Mouse (Mus musculus): Measurements from ENCODE around the gene Tmem110.

Gene Tmem110

GRCm38 (mm10) chr14:30862368-30862767 lies 37.0 kb downstream of the Tmem110 start:
- DNase-seq (ENCODE audit: low spot score in 2 of 2) = no peak

GRCm38 (mm10) chr14:30865311-30865710 lies 39.9 kb downstream of the Tmem110 start:
- DNase-seq (ENCODE audit: low spot score in 2 of 2) = no peak

- peak; percentile 47 to 77 for DNase-seq (ENCODE audit: low spot score in 2 of 2)
These were observed 41.7 kb downstream of the Tmem110 start for GRCm38 (mm10) chr14:30867042-30867441.

- no peak for DNase-seq (ENCODE audit: low spot score in 2 of 2)
These were observed 43.4 kb downstream of the Tmem110 start for GRCm38 (mm10) chr14:30868826-30869225.

GRCm38 (mm10) chr14:30869391-30869801 lies 44.0 kb downstream of the Tmem110 start:
- DNase-seq (ENCODE audit: low spot score in 2 of 2) = peak in 1 of 2 experiments; percentile 52

- no peak for DNase-seq (ENCODE audit: low spot score in 2 of 2)
These were observed 45.1 kb downstream of the Tmem110 start for GRCm38 (mm10) chr14:30870206-30871147.

GRCm38 (mm10) chr14:30874095-30874700 lies 48.8 kb downstream of the Tmem110 start:
- no peak for DNase-seq (ENCODE audit: low spot score in 2 of 2)

- no peak for DNase-seq (ENCODE audit: low spot score in 2 of 2)
These were observed 49.9 kb downstream of the Tmem110 start for GRCm38 (mm10) chr14:30875130-30875865.

- no peak for DNase-seq (ENCODE audit: low spot score in 2 of 2)
These were observed 50.6 kb downstream of the Tmem110 start for GRCm38 (mm10) chr14:30875955-30876354.

- no peak for DNase-seq (ENCODE audit: low spot score in 2 of 2)
These were observed 51.1 kb downstream of the Tmem110 start for GRCm38 (mm10) chr14:30876451-30876850.

- DNase-seq (ENCODE audit: low spot score in 2 of 2) = no peak
These were observed 52.4 kb downstream of the Tmem110 start for GRCm38 (mm10) chr14:30877827-30878226.

GRCm38 (mm10) chr14:30878958-30879571 lies 53.7 kb downstream of the Tmem110 start, which contains the start of gene Mustn1:
Gene Mustn1, plus strand, starts transcription at chr14:30879200.
- DNase-seq (ENCODE audit: low spot score in 2 of 2) = peak in 1 of 2 experiments; percentile 31

GRCm38 (mm10) chr14:30879794-30880193 lies 54.4 kb downstream of the Tmem110 start:
- no peak for DNase-seq (ENCODE audit: low spot score in 2 of 2)

- no peak for DNase-seq (ENCODE audit: low spot score in 2 of 2)
These were observed 54.9 kb downstream of the Tmem110 start for GRCm38 (mm10) chr14:30880251-30880650.

- DNase-seq (ENCODE audit: low spot score in 2 of 2) = peak in 1 of 2 experiments; percentile 53
These were observed 55.7 kb downstream of the Tmem110 start for GRCm38 (mm10) chr14:30880811-30881717.

- DNase-seq (ENCODE audit: low spot score in 2 of 2) = no peak
These were observed 56.3 kb downstream of the Tmem110 start for GRCm38 (mm10) chr14:30881718-30882108.

GRCm38 (mm10) chr14:30885298-30885697 lies 59.9 kb downstream of the Tmem110 start:
- DNase-seq (ENCODE audit: low spot score in 2 of 2) = no peak

- no peak for DNase-seq (ENCODE audit: low spot score in 2 of 2)
These were observed 60.8 kb downstream of the Tmem110 start, which contains the start of gene Itih4 for GRCm38 (mm10) chr14:30886204-30886603. Gene Itih4, plus strand, starts transcription at chr14:30886476.

GRCm38 (mm10) chr14:30888271-30888732 lies 62.9 kb downstream of the Tmem110 start:
- DNase-seq (ENCODE audit: low spot score in 2 of 2) = peak; percentile 44 to 71

- DNase-seq (ENCODE audit: low spot score in 2 of 2) = no peak
These were observed 74.6 kb downstream of the Tmem110 start for GRCm38 (mm10) chr14:30899972-30900371.

Measured in urinary bladder, postnatal 36 days (tissue).